Mouse (Mus musculus) brain, adult 2 months (tissue): Measurements from ENCODE around the gene Gm26602.

Experiments
- DNase-seq: peaks from one replicate; pipeline ENCODE4 v3.0.0; 2011; ENCODE audit warnings: low read depth, low spot score

The Gm26602 gene

GRCm38 (mm10) chr10:79931797-79932196 lies 21.1 kb downstream of the Gm26602 start:
- no peak for DNase-seq

- DNase-seq = peak; percentile 78
Observed at GRCm38 (mm10) chr10:79932736-79933135, 22.1 kb downstream of the Gm26602 start.

- DNase-seq = no peak
Observed at GRCm38 (mm10) chr10:79933145-79933679, 22.6 kb downstream of the Gm26602 start.

GRCm38 (mm10) chr10:79933861-79934260 lies 23.2 kb downstream of the Gm26602 start:
- DNase-seq = no peak

GRCm38 (mm10) chr10:79934272-79934721 lies 23.6 kb downstream of the Gm26602 start:
- DNase-seq = peak; percentile 83

- DNase-seq = no peak
Observed at GRCm38 (mm10) chr10:79934794-79935569, 24.3 kb downstream of the Gm26602 start.

GRCm38 (mm10) chr10:79936284-79936910 lies 25.7 kb downstream of the Gm26602 start:
- DNase-seq = no peak

GRCm38 (mm10) chr10:79936911-79937441 lies 26.3 kb downstream of the Gm26602 start:
- DNase-seq = peak; percentile 66

GRCm38 (mm10) chr10:79937775-79938526 lies 27.3 kb downstream of the Gm26602 start:
- DNase-seq = no peak

GRCm38 (mm10) chr10:79940749-79941148 lies 30.1 kb downstream of the Gm26602 start:
- no peak for DNase-seq

- no peak for DNase-seq
Observed at GRCm38 (mm10) chr10:79942988-79943387, 32.3 kb downstream of the Gm26602 start.

GRCm38 (mm10) chr10:79943471-79943901 lies 32.8 kb downstream of the Gm26602 start:
- no peak for DNase-seq

- peak; percentile 37 for DNase-seq
Observed at GRCm38 (mm10) chr10:79945507-79946234, 35.0 kb downstream of the Gm26602 start.

GRCm38 (mm10) chr10:79946752-79947322 lies 36.2 kb downstream of the Gm26602 start:
- DNase-seq = no peak

GRCm38 (mm10) chr10:79947502-79947901 lies 36.8 kb downstream of the Gm26602 start:
- DNase-seq = no peak

- DNase-seq = no peak
Observed at GRCm38 (mm10) chr10:79949873-79950272, 39.2 kb downstream of the Gm26602 start.

GRCm38 (mm10) chr10:79950661-79951060 lies 40.0 kb downstream of the Gm26602 start:
- no peak for DNase-seq

GRCm38 (mm10) chr10:79953946-79954345 lies 43.3 kb downstream of the Gm26602 start:
- peak; percentile 34 for DNase-seq

GRCm38 (mm10) chr10:79955691-79956090 lies 45.0 kb downstream of the Gm26602 start:
- no peak for DNase-seq

GRCm38 (mm10) chr10:79956643-79957154 lies 46.0 kb downstream of the Gm26602 start:
- DNase-seq = no peak
